Mouse (Mus musculus): ENCODE data around the gene Sulf2. TPM values are rescaled to one million over a fixed set of nuclear protein-coding genes. Genes with fewer than 3 reads are reported as not detected.

Sulf2 gene
- polyA plus RNA-seq, 1 experiment from 2014 or later = 37.6 TPM

GRCm38 (mm10) chr2:166153891-166154711 is 1.4 kb downstream of the Sulf2 start:
- WGBS = under 1% methylated on average over 51 of the region's 51 CpGs
- ATAC-seq = no peak
- H3K4me1 ChIP-seq (replicated peaks; ENCODE audit: control insufficient read depth, insufficient read depth, low read length) = peaks cover 50% of the 10 kb centered on the region
- peaks cover 33% of the 10 kb centered on the region for H3K27me3 ChIP-seq (replicated peaks; ENCODE audit: control insufficient read depth, insufficient read depth, low read length)
- peak overlapping the region; percentile 65 for H3K4me3 ChIP-seq (replicated peaks; ENCODE audit: low read length)
- no peaks in the 10 kb centered on the region for H3K36me3 ChIP-seq (ENCODE audit: control insufficient read depth, insufficient read depth)
- peak overlapping the region; percentile 77 for H3K9ac ChIP-seq (replicated peaks; ENCODE audit: low read depth, low read length)
- H3K27ac ChIP-seq (ENCODE audit: low read length) = peak overlapping the region; percentile 24
- H3K9me3 ChIP-seq (ENCODE audit: control insufficient read depth, low read length) = no peaks in the 10 kb centered on the region
- peak overlapping the region; percentile 95 for H3K4me2 ChIP-seq (ENCODE audit: low read length)

DNA sequence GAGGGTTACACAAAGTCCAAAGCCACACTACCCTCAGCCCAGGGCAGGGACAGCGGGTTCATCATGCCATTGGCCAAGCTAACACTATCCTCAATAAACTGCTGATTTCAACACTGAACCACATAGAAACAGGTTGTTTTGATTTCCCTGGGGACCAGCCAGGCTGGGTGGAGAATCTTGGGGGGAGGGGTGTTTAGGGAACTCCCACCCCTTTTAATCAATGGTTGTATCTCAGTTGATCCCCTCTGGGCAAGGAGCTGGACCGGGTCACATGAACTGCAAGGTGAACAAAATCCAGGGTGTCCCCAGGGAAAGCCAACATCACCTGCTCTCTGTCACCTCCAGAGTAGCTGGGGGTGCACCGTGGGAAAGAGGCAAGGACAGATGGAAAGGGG is 2.1 kb downstream of the Sulf2 start:
- WGBS = 37% methylated on average over 3 of the region's 3 CpGs
- Histone ChIP-seq H3K36me3 (ENCODE audit: control insufficient read depth, insufficient read depth) (no peaks in the 10 kb centered on the region), H3K4me3 (replicated peaks; ENCODE audit: low read length) (peak overlapping the region; percentile 65), H3K4me1 (replicated peaks; ENCODE audit: control insufficient read depth, insufficient read depth, low read length) (peaks cover 52% of the 10 kb centered on the region), H3K27me3 (replicated peaks; ENCODE audit: control insufficient read depth, insufficient read depth, low read length) (peaks cover 33% of the 10 kb centered on the region), H3K27ac (ENCODE audit: low read length) (no peak overlapping the region), H3K4me2 (ENCODE audit: low read length) (peak overlapping the region; percentile 95), H3K9me3 (ENCODE audit: control insufficient read depth, low read length) (no peaks in the 10 kb centered on the region), H3K9ac (replicated peaks; ENCODE audit: low read depth, low read length) (peak overlapping the region; percentile 77; the same call in 1 of the 2 replicates)
- ATAC-seq = no peak

DNA sequence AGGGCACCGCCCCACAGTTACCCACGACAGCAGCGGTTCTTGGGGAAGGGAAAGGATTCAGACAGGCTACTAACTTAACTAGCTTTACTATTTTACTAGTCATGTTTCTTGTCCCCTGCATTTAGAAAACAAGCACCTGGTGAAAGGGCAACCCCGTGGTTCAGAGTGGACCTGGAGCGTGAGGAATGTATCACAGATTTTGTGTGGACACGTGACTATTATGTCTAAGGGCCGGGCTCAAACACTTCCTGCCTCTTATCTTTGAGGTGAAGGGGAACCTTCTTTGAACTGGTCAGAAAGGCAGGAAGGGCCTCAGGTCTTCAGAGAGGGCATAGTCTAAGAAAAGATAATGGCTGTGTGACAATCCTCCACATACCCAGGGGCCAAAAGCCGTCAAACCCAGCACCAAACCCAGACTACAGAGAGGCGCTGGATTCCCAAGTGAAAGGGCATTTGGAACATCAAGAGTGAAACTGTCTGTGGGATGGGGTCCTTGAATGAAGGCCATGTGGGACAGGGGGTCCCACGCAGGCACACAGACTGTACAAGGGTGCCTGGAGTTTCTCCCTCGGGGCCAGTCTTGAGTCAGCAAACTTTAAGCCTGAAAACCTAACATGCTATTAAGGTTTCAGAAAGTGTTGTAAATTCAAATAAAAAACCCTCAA is 2.6 kb downstream of the Sulf2 start:
- Histone ChIP-seq H3K9me3 (ENCODE audit: control insufficient read depth, low read length) (no peaks in the 10 kb centered on the region), H3K4me3 (replicated peaks; ENCODE audit: low read length) (no peak overlapping the region; the same call in 1 of the 2 replicates), H3K27me3 (replicated peaks; ENCODE audit: control insufficient read depth, insufficient read depth, low read length) (peaks cover 29% of the 10 kb centered on the region), H3K4me2 (ENCODE audit: low read length) (peak overlapping the region; percentile 95), H3K27ac (ENCODE audit: low read length) (no peak overlapping the region), H3K9ac (replicated peaks; ENCODE audit: low read depth, low read length) (no peak overlapping the region), H3K4me1 (replicated peaks; ENCODE audit: control insufficient read depth, insufficient read depth, low read length) (peaks cover 52% of the 10 kb centered on the region), H3K36me3 (ENCODE audit: control insufficient read depth, insufficient read depth) (no peaks in the 10 kb centered on the region)
- no peak for ATAC-seq
- WGBS = 65% methylated on average over 11 of the region's 11 CpGs

GRCm38 (mm10) chr2:166151510-166152473 is 3.7 kb downstream of the Sulf2 start:
- H3K4me2 ChIP-seq (ENCODE audit: low read length) = peak overlapping the region; percentile 18
- no peak overlapping the region for H3K4me3 ChIP-seq (replicated peaks; ENCODE audit: low read length)
- H3K36me3 ChIP-seq (ENCODE audit: control insufficient read depth, insufficient read depth) = no peaks in the 10 kb centered on the region
- H3K27ac ChIP-seq (ENCODE audit: low read length) = peak overlapping the region; percentile 60
- H3K9me3 ChIP-seq (ENCODE audit: control insufficient read depth, low read length) = no peaks in the 10 kb centered on the region
- H3K4me1 ChIP-seq (replicated peaks; ENCODE audit: control insufficient read depth, insufficient read depth, low read length) = peaks cover 52% of the 10 kb centered on the region
- no peak overlapping the region for H3K9ac ChIP-seq (replicated peaks; ENCODE audit: low read depth, low read length)
- peaks cover 20% of the 10 kb centered on the region for H3K27me3 ChIP-seq (replicated peaks; ENCODE audit: control insufficient read depth, insufficient read depth, low read length)
- peak; percentile 66 for ATAC-seq
- WGBS = 14% methylated on average over 19 of the region's 19 CpGs

DNA sequence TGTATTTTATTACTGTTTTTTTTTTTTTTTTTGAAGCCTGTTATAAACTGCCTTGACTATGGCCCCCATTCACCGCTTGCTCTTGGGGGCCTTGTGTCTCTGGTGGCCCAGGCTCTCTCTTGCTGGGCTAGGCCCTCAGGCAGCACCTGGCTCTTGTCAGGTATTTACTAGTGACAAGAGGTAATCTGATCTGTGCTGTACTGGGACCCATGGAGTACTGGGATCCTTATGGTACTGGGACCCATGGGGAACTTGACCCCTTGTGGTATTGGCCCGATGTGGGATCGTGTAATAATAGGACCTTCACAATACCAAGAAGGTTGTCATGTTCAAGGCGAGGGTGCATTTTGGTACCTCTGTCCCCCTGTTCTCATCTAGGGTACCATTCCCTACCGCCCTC is 4.9 kb downstream of the Sulf2 start:
- Histone ChIP-seq H3K27ac (ENCODE audit: low read length) (no peak overlapping the region), H3K9me3 (ENCODE audit: control insufficient read depth, low read length) (no peaks in the 10 kb centered on the region), H3K27me3 (replicated peaks; ENCODE audit: control insufficient read depth, insufficient read depth, low read length) (peaks cover 10% of the 10 kb centered on the region), H3K36me3 (ENCODE audit: control insufficient read depth, insufficient read depth) (no peaks in the 10 kb centered on the region), H3K4me1 (replicated peaks; ENCODE audit: control insufficient read depth, insufficient read depth, low read length) (peaks cover 49% of the 10 kb centered on the region), H3K9ac (replicated peaks; ENCODE audit: low read depth, low read length) (no peak overlapping the region), H3K4me3 (replicated peaks; ENCODE audit: low read length) (no peak overlapping the region), H3K4me2 (ENCODE audit: low read length) (no peak overlapping the region)
- 89% methylated on average over 5 of the region's 5 CpGs for WGBS
- ATAC-seq = no peak

GRCm38 (mm10) chr2:166149482-166149881 is 6.0 kb downstream of the Sulf2 start:
- 81% methylated on average over 8 of the region's 8 CpGs for WGBS
- no peak for ATAC-seq
- Histone ChIP-seq H3K27me3 (replicated peaks; ENCODE audit: control insufficient read depth, insufficient read depth, low read length) (peaks cover 9% of the 10 kb centered on the region), H3K9me3 (ENCODE audit: control insufficient read depth, low read length) (no peaks in the 10 kb centered on the region), H3K4me1 (replicated peaks; ENCODE audit: control insufficient read depth, insufficient read depth, low read length) (peaks cover 41% of the 10 kb centered on the region), H3K4me3 (replicated peaks; ENCODE audit: low read length) (no peak overlapping the region), H3K27ac (ENCODE audit: low read length) (no peak overlapping the region), H3K36me3 (ENCODE audit: control insufficient read depth, insufficient read depth) (no peaks in the 10 kb centered on the region), H3K4me2 (ENCODE audit: low read length) (no peak overlapping the region), H3K9ac (replicated peaks; ENCODE audit: low read depth, low read length) (no peak overlapping the region)

DNA sequence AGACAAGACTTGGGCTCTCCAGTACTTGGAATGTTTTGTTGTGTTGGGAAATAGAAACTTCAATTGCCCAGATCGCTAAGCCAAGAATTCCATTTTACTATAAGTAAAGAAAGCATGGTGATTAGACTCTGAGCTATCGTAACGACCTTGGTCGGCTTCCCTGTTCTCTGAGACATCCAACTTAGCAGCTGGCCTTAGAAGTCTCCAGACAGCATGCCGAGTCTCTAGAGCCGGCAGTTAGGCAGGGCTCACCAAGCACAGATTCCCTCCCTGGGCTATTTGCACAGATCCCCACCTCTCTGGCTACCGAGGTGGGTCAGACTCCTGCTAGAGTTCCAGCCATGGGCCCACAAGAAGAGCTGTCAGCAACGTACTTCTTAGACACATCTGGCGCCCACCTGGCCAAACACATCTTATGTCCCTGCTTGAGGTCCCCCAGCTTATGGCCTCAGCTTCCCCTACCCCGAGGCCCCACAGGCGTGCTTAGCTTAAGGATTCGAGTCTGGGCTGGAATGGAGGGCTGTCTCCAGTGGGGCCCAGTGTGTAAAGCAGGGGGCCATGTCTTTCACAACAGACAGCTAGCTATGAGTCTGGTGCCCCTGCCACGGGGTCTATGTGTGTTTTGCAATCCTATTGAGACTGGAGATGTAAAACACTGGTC is 6.7 kb downstream of the Sulf2 start:
- H3K27ac ChIP-seq (ENCODE audit: low read length) = no peak overlapping the region
- no peak overlapping the region for H3K9ac ChIP-seq (replicated peaks; ENCODE audit: low read depth, low read length)
- no peaks in the 10 kb centered on the region for H3K36me3 ChIP-seq (ENCODE audit: control insufficient read depth, insufficient read depth)
- no peak for ATAC-seq
- peaks cover 34% of the 10 kb centered on the region for H3K4me1 ChIP-seq (replicated peaks; ENCODE audit: control insufficient read depth, insufficient read depth, low read length)
- no peak overlapping the region for H3K4me3 ChIP-seq (replicated peaks; ENCODE audit: low read length)
- 43% methylated on average over 13 of the region's 13 CpGs for WGBS
- H3K27me3 ChIP-seq (replicated peaks; ENCODE audit: control insufficient read depth, insufficient read depth, low read length) = peaks cover 7% of the 10 kb centered on the region
- H3K9me3 ChIP-seq (ENCODE audit: control insufficient read depth, low read length) = no peaks in the 10 kb centered on the region
- no peak overlapping the region for H3K4me2 ChIP-seq (ENCODE audit: low read length)

- peaks cover 2% of the 10 kb centered on the region for H3K27me3 ChIP-seq (replicated peaks; ENCODE audit: control insufficient read depth, insufficient read depth, low read length)
- H3K27ac ChIP-seq (ENCODE audit: low read length) = no peak overlapping the region
- H3K9me3 ChIP-seq (ENCODE audit: control insufficient read depth, low read length) = no peaks in the 10 kb centered on the region
- no peak for ATAC-seq
- H3K4me2 ChIP-seq (ENCODE audit: low read length) = no peak overlapping the region
- no peaks in the 10 kb centered on the region for H3K36me3 ChIP-seq (ENCODE audit: control insufficient read depth, insufficient read depth)
- H3K4me1 ChIP-seq (replicated peaks; ENCODE audit: control insufficient read depth, insufficient read depth, low read length) = peaks cover 27% of the 10 kb centered on the region
- H3K9ac ChIP-seq (replicated peaks; ENCODE audit: low read depth, low read length) = no peak overlapping the region
- 83% methylated on average over 10 of the region's 10 CpGs for WGBS
- H3K4me3 ChIP-seq (replicated peaks; ENCODE audit: low read length) = no peak overlapping the region
These were observed 7.4 kb downstream of the Sulf2 start for GRCm38 (mm10) chr2:166147930-166148651.
